Mouse (Mus musculus): ENCODE measurements at regions not wholly inside any gene's neighbourhood (a gene's known extent, or its start where the extent isn't known, plus 50 kb on each side); places are given as distances from the start of the nearest gene placed in this dataset.

GRCm38 (mm10) chr17:22795213-22795612 is 71.7 kb downstream of the Zfp945 start:
- DNase-seq (ENCODE audit: low spot score in 2 of 2): no peak

GRCm38 (mm10) chr17:22784481-22784880 is 82.5 kb downstream of the Zfp945 start:
- no peak for DNase-seq (ENCODE audit: low spot score in 2 of 2)

- no peak for DNase-seq (ENCODE audit: low spot score in 2 of 2)
Measured at GRCm38 (mm10) chr17:22745736-22746135, 121.2 kb downstream of the Zfp945 start.

- DNase-seq (ENCODE audit: low spot score in 2 of 2): peak; percentile 36 to 45
Measured at GRCm38 (mm10) chr17:22739581-22740178, 127.3 kb downstream of the Zfp945 start.

- DNase-seq (ENCODE audit: low spot score in 2 of 2): no peak
Measured at GRCm38 (mm10) chr17:22739173-22739572, 127.8 kb downstream of the Zfp945 start.

GRCm38 (mm10) chr17:22736360-22736759 is 130.6 kb downstream of the Zfp945 start:
- no peak for DNase-seq (ENCODE audit: low spot score in 2 of 2)
